Mouse (Mus musculus): ENCODE measurements around the gene Adh4. TPM values are rescaled to one million over a fixed set of nuclear protein-coding genes. Genes with fewer than 3 reads are reported as not detected.

The Adh4 gene
- polyA plus RNA-seq, 1 experiment from 2014 or later, result not detected

- H3K4me1 ChIP-seq (replicated peaks; ENCODE audit: insufficient read depth, low read length), result no peaks in the 10 kb centered on the region
- no peak overlapping the region for H3K27ac ChIP-seq
- H3K9me3 ChIP-seq (replicated peaks; ENCODE audit: low read length), result no peaks in the 10 kb centered on the region
- no peak for TF ChIP-seq CTCF (IDR thresholded peaks at IDR 0.05; ENCODE audit: low read depth)
- 87% methylated on average over 13 of the region's 13 CpGs for WGBS
- ATAC-seq (replicated peaks; ENCODE audit: low FRiP score, low read depth) (no peak), DNase-seq (ENCODE audit: low spot score) (no peak)
- H3K27me3 ChIP-seq (ENCODE audit: insufficient read depth, low read length), result no peaks in the 10 kb centered on the region
- peaks cover 49% of the 10 kb centered on the region for H3K36me3 ChIP-seq (ENCODE audit: insufficient read depth, low read length)
- no peak overlapping the region for H3K4me3 ChIP-seq (replicated peaks; ENCODE audit: low read depth, low read length)
- H3K9ac ChIP-seq (ENCODE audit: low read depth, low read length), result no peak overlapping the region
- no peak overlapping the region for H3K4me2 ChIP-seq (ENCODE audit: low read length)
Observed at GRCm38 (mm10) chr3:138454711-138455435, 39.6 kb downstream of the Adh4 start.

DNA sequence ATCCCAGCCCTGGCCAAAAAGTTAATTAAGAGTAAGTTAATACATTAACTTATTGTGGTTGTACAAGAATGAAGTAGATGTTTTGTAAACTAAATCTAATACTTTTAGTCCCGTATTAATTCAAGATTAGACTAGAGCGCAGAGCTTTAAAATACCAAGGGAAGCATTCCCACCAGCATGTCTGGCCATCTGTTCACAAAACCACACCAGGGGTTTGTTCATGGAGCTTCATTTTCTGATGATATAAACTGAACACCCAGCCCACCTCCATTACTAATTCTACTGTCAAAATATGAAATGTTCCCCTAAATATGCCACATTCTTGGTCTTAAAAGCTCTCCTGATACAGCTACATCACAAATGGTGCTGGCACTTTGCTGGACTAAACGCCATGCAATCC is 43.2 kb downstream of the Adh4 start:
- Histone ChIP-seq H3K27me3 (ENCODE audit: insufficient read depth, low read length) (no peaks in the 10 kb centered on the region), H3K36me3 (ENCODE audit: insufficient read depth, low read length) (peaks cover 43% of the 10 kb centered on the region), H3K4me1 (replicated peaks; ENCODE audit: insufficient read depth, low read length) (no peaks in the 10 kb centered on the region), H3K27ac (no peak overlapping the region), H3K9ac (ENCODE audit: low read depth, low read length) (no peak overlapping the region), H3K4me3 (replicated peaks; ENCODE audit: low read depth, low read length) (no peak overlapping the region), H3K4me2 (ENCODE audit: low read length) (no peak overlapping the region), H3K9me3 (replicated peaks; ENCODE audit: low read length) (no peaks in the 10 kb centered on the region)
- no peak for ATAC-seq (replicated peaks; ENCODE audit: low FRiP score, low read depth)
- WGBS, result 98% methylated on average over 3 of the region's 3 CpGs
- no peak for TF ChIP-seq CTCF (IDR thresholded peaks at IDR 0.05; ENCODE audit: low read depth)
- no peak for DNase-seq (ENCODE audit: low spot score)

- Histone ChIP-seq H3K4me2 (ENCODE audit: low read length) (no peak overlapping the region), H3K9ac (ENCODE audit: low read depth, low read length) (no peak overlapping the region), H3K4me1 (replicated peaks; ENCODE audit: insufficient read depth, low read length) (no peaks in the 10 kb centered on the region), H3K27me3 (ENCODE audit: insufficient read depth, low read length) (no peaks in the 10 kb centered on the region), H3K36me3 (ENCODE audit: insufficient read depth, low read length) (peaks cover 39% of the 10 kb centered on the region; the same call in 1 of the 2 replicates), H3K27ac (no peak overlapping the region), H3K4me3 (replicated peaks; ENCODE audit: low read depth, low read length) (no peak overlapping the region), H3K9me3 (replicated peaks; ENCODE audit: low read length) (no peaks in the 10 kb centered on the region)
- ATAC-seq (replicated peaks; ENCODE audit: low FRiP score, low read depth) (no peak), DNase-seq (ENCODE audit: low spot score) (no peak)
- WGBS, result 76% methylated on average over 13 of the region's 13 CpGs
- peak; percentile 49; the same call in 1 of the 2 replicates for TF ChIP-seq CTCF (IDR thresholded peaks at IDR 0.05; ENCODE audit: low read depth)
Observed at GRCm38 (mm10) chr3:138460260-138460659, 45.0 kb downstream of the Adh4 start.

- no peak for ATAC-seq (replicated peaks; ENCODE audit: low FRiP score, low read depth)
- Histone ChIP-seq H3K9me3 (replicated peaks; ENCODE audit: low read length) (no peaks in the 10 kb centered on the region), H3K4me1 (replicated peaks; ENCODE audit: insufficient read depth, low read length) (no peaks in the 10 kb centered on the region), H3K27ac (no peak overlapping the region), H3K36me3 (ENCODE audit: insufficient read depth, low read length) (peaks cover 42% of the 10 kb centered on the region), H3K4me2 (ENCODE audit: low read length) (no peak overlapping the region), H3K9ac (ENCODE audit: low read depth, low read length) (no peak overlapping the region), H3K4me3 (replicated peaks; ENCODE audit: low read depth, low read length) (no peak overlapping the region), H3K27me3 (ENCODE audit: insufficient read depth, low read length) (no peaks in the 10 kb centered on the region)
- DNase-seq (ENCODE audit: low spot score), result no peak
- TF ChIP-seq CTCF (IDR thresholded peaks at IDR 0.05; ENCODE audit: low read depth), result no peak
- 88% methylated on average over 3 of the region's 3 CpGs for WGBS
Observed at GRCm38 (mm10) chr3:138461832-138462231, 46.6 kb downstream of the Adh4 start.

- Histone ChIP-seq H3K27me3 (ENCODE audit: insufficient read depth, low read length) (no peaks in the 10 kb centered on the region), H3K27ac (no peak overlapping the region), H3K4me1 (replicated peaks; ENCODE audit: insufficient read depth, low read length) (no peaks in the 10 kb centered on the region), H3K4me2 (ENCODE audit: low read length) (no peak overlapping the region), H3K9ac (ENCODE audit: low read depth, low read length) (no peak overlapping the region), H3K9me3 (replicated peaks; ENCODE audit: low read length) (no peaks in the 10 kb centered on the region), H3K4me3 (replicated peaks; ENCODE audit: low read depth, low read length) (no peak overlapping the region), H3K36me3 (ENCODE audit: insufficient read depth, low read length) (peaks cover 45% of the 10 kb centered on the region)
- peak; percentile 82 for ATAC-seq (replicated peaks; ENCODE audit: low FRiP score, low read depth)
- TF ChIP-seq CTCF (IDR thresholded peaks at IDR 0.05; ENCODE audit: low read depth), result peak; percentile 76
- WGBS, result 59% methylated on average over 2 of the region's 2 CpGs
- DNase-seq (ENCODE audit: low spot score), result peak; percentile 78
Observed at GRCm38 (mm10) chr3:138463137-138463536, 47.9 kb downstream of the Adh4 start.

- Histone ChIP-seq H3K4me1 (replicated peaks; ENCODE audit: insufficient read depth, low read length) (no peaks in the 10 kb centered on the region), H3K9me3 (replicated peaks; ENCODE audit: low read length) (no peaks in the 10 kb centered on the region), H3K36me3 (ENCODE audit: insufficient read depth, low read length) (peaks cover 48% of the 10 kb centered on the region), H3K4me2 (ENCODE audit: low read length) (no peak overlapping the region), H3K27me3 (ENCODE audit: insufficient read depth, low read length) (no peaks in the 10 kb centered on the region), H3K27ac (no peak overlapping the region), H3K9ac (ENCODE audit: low read depth, low read length) (no peak overlapping the region), H3K4me3 (replicated peaks; ENCODE audit: low read depth, low read length) (no peak overlapping the region)
- DNase-seq (ENCODE audit: low spot score), result no peak
- TF ChIP-seq CTCF (IDR thresholded peaks at IDR 0.05; ENCODE audit: low read depth), result no peak
- ATAC-seq (replicated peaks; ENCODE audit: low FRiP score, low read depth), result no peak
- WGBS, result 82% methylated on average over 6 of the region's 6 CpGs
Observed at GRCm38 (mm10) chr3:138463807-138464206, 48.5 kb downstream of the Adh4 start.
